Mouse (Mus musculus): ENCODE measurements around the gene Gm26620.

Gm26620 gene

GRCm38 (mm10) chr1:170868905-170869283 lies 16.0 kb upstream of the Gm26620 start:
- no peak for DNase-seq (ENCODE audit: low spot score)

- DNase-seq (ENCODE audit: low spot score), result no peak
These were observed 13.5 kb upstream of the Gm26620 start for GRCm38 (mm10) chr1:170871402-170871801.

GRCm38 (mm10) chr1:170871961-170872360 lies 12.9 kb upstream of the Gm26620 start:
- DNase-seq (ENCODE audit: low spot score), result no peak

DNA sequence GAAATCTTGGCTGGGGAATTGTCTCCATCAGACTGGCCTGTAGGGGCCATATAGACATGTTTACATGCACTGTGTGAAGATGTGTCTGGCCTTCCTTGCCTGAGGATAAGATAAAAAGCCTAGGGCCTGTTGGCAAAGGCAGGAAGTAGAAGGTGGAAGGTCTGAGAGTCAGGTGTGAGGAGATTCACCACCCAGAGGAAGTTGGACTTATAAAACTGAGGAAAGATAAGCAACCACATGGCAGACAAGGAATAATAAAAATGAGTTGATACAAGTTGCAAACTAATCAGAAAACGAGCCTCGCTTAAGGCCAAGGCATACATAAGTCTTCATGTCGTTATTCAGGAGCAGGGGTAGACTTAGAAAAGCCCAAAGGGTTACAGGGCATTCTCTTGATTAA lies 9.2 kb upstream of the Gm26620 start:
- no peak for DNase-seq (ENCODE audit: low spot score)

GRCm38 (mm10) chr1:170876906-170877305 lies 8.0 kb upstream of the Gm26620 start:
- no peak for DNase-seq (ENCODE audit: low spot score)

- DNase-seq (ENCODE audit: low spot score), result no peak
These were observed 1.9 kb upstream of the Gm26620 start for GRCm38 (mm10) chr1:170882915-170883485.

GRCm38 (mm10) chr1:170884390-170884789 lies 475 bp upstream of the Gm26620 start:
- DNase-seq (ENCODE audit: low spot score), result no peak

- no peak for DNase-seq (ENCODE audit: low spot score)
These were observed 1.2 kb downstream of the Gm26620 start for GRCm38 (mm10) chr1:170886044-170886458.

DNA sequence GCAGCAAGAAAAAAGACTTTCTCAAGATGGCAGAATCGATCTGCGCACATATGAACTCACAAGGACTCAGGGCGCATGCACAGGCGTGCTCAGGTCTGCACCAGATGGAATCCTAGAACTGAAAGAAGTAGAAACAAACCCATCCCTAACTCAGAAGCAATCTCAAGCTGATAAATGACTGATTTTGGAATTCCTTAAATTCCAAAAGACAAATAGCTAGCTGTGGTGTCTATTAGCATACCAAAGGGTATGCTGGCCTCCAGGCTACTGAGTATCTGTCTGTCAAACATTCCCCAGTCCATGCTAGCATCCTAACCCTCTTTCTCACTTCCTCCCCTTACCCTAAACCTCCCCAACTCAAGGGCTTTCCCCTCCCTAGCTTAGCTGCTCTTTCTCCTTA lies 4.4 kb downstream of the Gm26620 start:
- DNase-seq (ENCODE audit: low spot score), result no peak

DNA sequence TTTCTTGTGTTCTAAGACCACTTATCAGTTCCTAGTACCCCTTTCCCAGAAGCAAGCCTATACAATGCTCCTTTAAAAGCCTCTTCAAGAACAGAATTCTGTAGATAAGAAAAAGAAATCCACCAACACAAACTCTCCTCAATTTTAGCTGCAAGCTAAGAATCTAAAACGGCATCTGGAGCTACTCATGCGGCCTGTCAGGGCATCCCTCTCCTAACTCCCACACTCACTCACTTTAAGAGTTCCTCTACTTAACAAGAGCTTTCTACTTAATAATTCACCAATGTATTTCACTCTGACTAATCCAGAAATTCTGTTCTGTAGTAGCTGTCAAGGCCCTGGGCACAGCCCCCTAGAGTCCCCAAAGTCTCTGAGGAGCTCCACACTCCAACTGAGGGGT lies 6.8 kb downstream of the Gm26620 start:
- DNase-seq (ENCODE audit: low spot score), result no peak

GRCm38 (mm10) chr1:170892279-170892678 lies 7.4 kb downstream of the Gm26620 start:
- no peak for DNase-seq (ENCODE audit: low spot score)

GRCm38 (mm10) chr1:170894603-170895602 lies 10.0 kb downstream of the Gm26620 start:
- peak; percentile 53 for DNase-seq (ENCODE audit: low spot score)

DNA sequence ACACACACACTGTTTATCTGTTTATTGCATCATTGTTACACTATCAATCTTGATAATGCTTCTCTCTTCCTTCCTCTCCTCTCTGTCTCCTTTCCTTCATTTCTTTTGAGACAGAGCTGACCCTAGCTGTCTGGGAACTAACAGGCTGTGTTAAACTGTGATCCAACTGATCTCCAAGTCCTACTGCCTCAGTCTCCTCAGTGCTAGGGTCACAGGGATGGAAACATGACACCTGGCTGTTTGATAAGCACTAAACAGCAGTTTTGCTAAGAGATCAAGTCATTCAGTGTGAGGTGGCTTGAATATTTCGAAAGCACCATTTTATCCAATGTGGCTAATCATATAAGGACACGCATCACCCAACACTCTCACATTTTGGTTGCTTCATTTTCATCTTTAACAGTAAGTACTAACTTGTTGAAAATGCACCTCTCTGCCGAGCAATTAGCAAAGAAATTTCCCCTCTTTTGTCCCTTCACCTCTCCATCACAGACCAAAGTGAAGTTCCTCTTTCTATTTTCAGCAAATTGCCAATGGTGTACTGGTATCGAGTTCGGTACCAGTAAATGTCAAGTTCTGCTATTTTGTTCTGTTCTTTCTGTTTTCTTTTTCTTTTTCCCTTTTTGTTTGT lies 11.9 kb downstream of the Gm26620 start:
- DNase-seq (ENCODE audit: low spot score), result no peak

DNA sequence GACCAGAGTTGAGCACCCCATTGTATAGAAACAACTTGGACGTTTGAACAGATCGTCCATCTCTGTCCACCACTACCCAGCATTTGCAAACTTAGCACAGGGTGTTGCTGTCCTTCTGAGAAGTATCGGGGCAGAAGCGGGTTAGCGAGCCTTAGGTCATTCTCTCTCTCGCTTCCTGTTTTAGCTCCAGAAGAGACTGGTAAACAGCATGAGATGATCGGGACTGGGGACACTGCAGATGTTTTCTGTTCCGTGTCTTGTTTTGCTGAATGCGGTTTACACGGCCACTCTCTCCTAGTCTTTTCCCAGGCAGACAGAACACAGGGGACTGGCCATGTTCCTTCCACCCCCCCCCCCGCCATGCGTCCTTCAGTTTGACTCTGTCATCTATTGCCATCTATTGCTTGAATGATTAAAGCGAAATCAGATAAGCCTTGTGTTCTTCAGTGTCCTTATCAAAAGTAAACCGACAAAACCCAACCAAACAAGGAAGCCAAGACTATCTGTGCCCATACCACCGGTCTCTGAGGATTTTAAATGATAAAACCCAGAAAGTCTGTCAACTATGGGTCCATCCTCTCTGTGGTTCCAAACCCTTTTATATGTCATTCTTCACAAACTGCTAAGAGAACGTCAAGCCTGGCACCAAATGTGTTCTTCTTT lies 13.7 kb downstream of the Gm26620 start:
- peak; percentile 28 for DNase-seq (ENCODE audit: low spot score)

DNA sequence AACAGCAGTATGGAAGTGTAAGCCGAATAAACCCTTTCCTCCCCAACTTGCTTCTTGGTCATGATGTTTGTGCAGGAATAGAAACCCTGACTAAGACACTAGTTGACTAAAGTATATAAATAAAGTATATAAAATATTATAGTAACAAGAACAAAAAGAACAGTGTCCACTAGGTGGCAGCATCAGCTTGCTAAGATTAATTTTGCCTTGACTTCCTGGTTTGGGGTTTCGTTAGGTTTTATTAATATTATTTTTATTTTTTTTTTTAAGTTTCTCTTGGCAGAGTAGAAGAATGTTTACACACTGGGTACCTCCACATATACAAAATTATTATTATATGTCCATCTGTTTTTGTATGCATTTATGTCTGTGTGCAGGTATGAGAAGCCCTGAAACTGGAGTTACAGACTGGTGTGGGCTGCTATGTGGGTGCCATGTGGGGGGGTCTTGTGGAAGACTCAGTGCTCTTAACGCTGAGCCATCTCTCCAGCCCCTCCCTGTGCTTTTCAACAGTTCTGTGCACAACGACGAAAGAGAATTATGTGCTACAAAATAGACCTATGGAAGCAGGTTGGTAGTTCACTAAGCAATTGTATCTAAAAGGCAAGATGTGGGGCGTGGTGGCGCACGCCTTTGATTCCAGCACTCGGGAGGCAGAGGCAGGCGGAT lies 16.1 kb downstream of the Gm26620 start:
- peak; percentile 51 for DNase-seq (ENCODE audit: low spot score)

DNA sequence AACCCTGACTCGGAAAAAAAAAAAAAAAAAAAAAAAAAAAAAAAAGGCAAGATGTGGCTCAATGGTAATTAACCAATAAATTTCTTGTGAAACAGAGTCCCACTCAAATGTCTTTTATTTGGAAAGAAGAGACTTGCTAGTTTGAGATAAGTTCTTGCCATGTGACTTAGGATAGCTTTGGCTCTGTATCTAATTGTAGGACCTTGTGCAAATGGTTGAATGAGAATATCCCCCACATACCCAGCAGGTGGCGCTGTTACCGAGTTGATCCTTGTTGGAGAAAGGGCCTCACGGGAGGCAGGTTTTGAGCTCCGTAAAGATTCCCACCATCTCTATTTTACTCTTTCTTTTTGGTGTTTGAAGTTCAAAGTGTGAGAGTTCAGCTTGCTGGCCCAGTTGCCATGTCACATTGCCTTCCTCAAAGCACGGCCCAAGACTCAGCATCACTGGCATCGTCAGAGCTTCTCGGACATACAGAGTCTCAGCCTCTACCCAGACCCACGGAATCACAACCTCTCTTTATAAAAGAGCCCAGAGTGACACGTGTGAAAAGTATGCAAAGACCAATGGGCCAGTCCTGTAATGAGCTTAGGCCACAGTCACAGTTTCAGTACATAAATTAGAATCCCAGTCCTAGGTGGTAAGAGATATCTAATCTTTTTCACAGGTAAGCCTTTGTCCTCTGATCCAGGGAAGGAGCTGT lies 16.8 kb downstream of the Gm26620 start:
- DNase-seq (ENCODE audit: low spot score), result peak; percentile 80

DNA sequence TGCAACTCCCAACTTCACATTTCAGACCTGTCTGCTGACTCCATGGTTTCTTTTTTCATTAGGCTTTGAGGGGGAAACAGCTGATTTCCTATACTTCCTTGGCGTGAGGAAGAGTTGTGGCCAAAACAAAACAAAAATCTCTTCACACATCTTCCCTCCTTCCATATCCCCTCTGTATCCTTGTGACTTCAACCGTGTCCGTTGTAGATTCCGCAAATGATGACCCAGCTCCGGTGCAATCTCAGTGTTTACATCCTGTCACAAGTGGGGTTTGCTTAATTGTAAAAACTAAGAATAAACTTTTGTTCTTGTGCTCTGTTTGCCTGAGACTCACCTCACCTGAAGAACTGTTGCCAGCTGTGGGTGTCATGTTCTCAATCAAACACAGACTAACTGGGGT lies 18.6 kb downstream of the Gm26620 start:
- DNase-seq (ENCODE audit: low spot score), result no peak

DNA sequence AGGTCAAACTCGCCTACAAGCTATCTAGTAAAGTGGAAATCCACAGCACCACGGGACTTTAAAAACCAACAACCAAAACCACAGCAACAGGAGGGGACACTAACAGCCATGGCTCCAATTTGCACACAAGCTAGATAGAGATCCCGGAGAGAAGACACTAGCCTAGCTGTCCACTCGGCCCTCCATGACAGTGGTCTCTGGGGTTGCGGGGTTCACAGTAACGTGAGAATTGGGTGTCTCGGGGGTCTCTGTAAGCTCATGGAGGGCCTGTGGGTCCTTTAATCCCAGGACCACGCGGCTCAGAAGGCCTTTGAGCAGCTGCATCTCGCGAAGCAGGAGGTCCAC lies 22.2 kb downstream of the Gm26620 start:
- no peak for DNase-seq (ENCODE audit: low spot score)

- DNase-seq (ENCODE audit: low spot score), result no peak
These were observed 22.8 kb downstream of the Gm26620 start for GRCm38 (mm10) chr1:170907456-170908191.

DNA sequence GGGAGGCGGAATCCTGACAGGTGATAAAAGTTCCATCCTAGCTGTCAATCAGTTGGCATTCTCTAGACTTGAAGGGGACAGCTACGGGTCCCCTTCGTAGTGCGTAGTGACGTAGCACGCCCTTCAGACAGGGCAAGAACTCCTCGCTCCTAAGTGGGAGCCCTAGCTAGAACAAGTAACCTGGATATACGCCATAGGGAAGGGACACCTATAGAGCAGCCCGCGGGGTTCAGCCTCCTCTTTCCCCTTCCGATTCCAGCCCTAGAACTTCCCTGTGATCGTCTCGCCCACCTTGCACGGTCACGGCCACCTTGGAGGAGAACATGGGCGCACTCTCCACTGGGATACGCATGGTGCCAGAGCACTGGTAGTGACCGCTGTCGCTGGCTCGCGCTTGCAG lies 23.5 kb downstream of the Gm26620 start:
- DNase-seq (ENCODE audit: low spot score), result no peak

All from lung, postnatal 25 days (tissue).